Mouse (Mus musculus) adrenal gland, postnatal 36 days (tissue): ENCODE data around the gene St8sia1. TPM values are rescaled to one million over a fixed set of nuclear protein-coding genes. Genes with fewer than 3 reads are reported as not detected.

ENCODE experiments used
- DNase-seq, 2 experiments: peaks; one replicate each; pipeline ENCODE4 v3.0.0; 2021; ENCODE audit warnings: mixed read lengths in 1 of 2
- total RNA-seq, 2 experiments: library from RNA; stranded (reverse); gene quantifications; 2 replicates each; pipeline ENCODE4 v1.2.3; 2021

The St8sia1 gene
- total RNA-seq, 2 experiments from 2014 or later = 0.40 to 1.3 TPM

- DNase-seq = no peak
Measured at GRCm38 (mm10) chr6:142979665-142980660, 15.7 kb upstream of the St8sia1 start.

GRCm38 (mm10) chr6:142977221-142977620 lies 13.0 kb upstream of the St8sia1 start:
- DNase-seq = no peak

GRCm38 (mm10) chr6:142973289-142973688 lies 9.0 kb upstream of the St8sia1 start:
- DNase-seq = no peak

GRCm38 (mm10) chr6:142972205-142972604 lies 8.0 kb upstream of the St8sia1 start:
- no peak for DNase-seq

- no peak for DNase-seq
Measured at GRCm38 (mm10) chr6:142967407-142967806, 3.2 kb upstream of the St8sia1 start.

GRCm38 (mm10) chr6:142964531-142965385 lies 506 bp upstream of the St8sia1 start:
- DNase-seq = peak; percentile 16 to 41

GRCm38 (mm10) chr6:142963480-142964075 lies 674 bp downstream of the St8sia1 start:
- DNase-seq = no peak

GRCm38 (mm10) chr6:142962881-142963280 lies 1.4 kb downstream of the St8sia1 start:
- no peak for DNase-seq

- DNase-seq = no peak
Measured at GRCm38 (mm10) chr6:142962476-142962875, 1.8 kb downstream of the St8sia1 start.

- DNase-seq = no peak
Measured at GRCm38 (mm10) chr6:142961721-142962455, 2.4 kb downstream of the St8sia1 start.

GRCm38 (mm10) chr6:142956556-142956955 lies 7.7 kb downstream of the St8sia1 start:
- DNase-seq = no peak

GRCm38 (mm10) chr6:142955281-142955680 lies 9.0 kb downstream of the St8sia1 start:
- no peak for DNase-seq

- DNase-seq = no peak
Measured at GRCm38 (mm10) chr6:142953189-142953588, 11.1 kb downstream of the St8sia1 start.

GRCm38 (mm10) chr6:142952361-142952954 lies 11.8 kb downstream of the St8sia1 start:
- DNase-seq = no peak

GRCm38 (mm10) chr6:142951564-142952308 lies 12.5 kb downstream of the St8sia1 start:
- DNase-seq = no peak

- no peak for DNase-seq
Measured at GRCm38 (mm10) chr6:142950354-142950753, 13.9 kb downstream of the St8sia1 start.

GRCm38 (mm10) chr6:142948955-142949357 lies 15.3 kb downstream of the St8sia1 start:
- no peak for DNase-seq

GRCm38 (mm10) chr6:142947029-142947428 lies 17.2 kb downstream of the St8sia1 start:
- DNase-seq = no peak

GRCm38 (mm10) chr6:142946069-142946871 lies 18.0 kb downstream of the St8sia1 start:
- DNase-seq = no peak

- no peak for DNase-seq
Measured at GRCm38 (mm10) chr6:142945461-142945860, 18.8 kb downstream of the St8sia1 start.
